Mouse (Mus musculus) frontal cortex, postnatal 36 days (tissue): ENCODE measurements at regions not wholly inside any gene's neighbourhood (a gene's known extent, or its start where the extent isn't known, plus 50 kb on each side); places are given as distances from the start of the nearest gene placed in this dataset.
"Not testable (repeated sequence)": the region's sequence is repeated elsewhere in the genome, so short reads cannot be mapped to it uniquely, and the experiment has no call there.

Source experiments
- DNase-seq, 2 experiments: peaks; one replicate each; pipeline ENCODE4 v3.0.0; 2022; ENCODE audit warnings: low spot score in 2 of 2

DNA sequence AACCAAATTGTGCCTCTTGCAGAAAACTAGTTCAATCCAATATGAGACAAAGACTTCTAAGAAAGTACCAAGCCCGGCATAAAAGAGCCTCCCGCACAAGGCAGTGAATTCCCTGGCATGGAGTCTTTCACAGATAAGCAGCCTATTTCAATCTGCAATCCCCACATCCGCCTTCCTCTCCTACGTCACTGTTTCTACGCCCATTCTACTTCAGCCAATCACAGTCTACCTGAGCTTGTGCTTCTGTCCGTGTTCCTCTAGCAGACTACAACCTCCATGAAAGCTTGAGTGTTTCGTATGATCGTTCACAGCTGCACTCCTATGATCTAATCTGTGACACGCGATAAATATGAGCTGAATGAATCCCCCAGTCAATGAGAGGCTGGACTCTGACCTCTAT is 155.6 kb upstream of the Ipo5 start:
- DNase-seq, result no peak

DNA sequence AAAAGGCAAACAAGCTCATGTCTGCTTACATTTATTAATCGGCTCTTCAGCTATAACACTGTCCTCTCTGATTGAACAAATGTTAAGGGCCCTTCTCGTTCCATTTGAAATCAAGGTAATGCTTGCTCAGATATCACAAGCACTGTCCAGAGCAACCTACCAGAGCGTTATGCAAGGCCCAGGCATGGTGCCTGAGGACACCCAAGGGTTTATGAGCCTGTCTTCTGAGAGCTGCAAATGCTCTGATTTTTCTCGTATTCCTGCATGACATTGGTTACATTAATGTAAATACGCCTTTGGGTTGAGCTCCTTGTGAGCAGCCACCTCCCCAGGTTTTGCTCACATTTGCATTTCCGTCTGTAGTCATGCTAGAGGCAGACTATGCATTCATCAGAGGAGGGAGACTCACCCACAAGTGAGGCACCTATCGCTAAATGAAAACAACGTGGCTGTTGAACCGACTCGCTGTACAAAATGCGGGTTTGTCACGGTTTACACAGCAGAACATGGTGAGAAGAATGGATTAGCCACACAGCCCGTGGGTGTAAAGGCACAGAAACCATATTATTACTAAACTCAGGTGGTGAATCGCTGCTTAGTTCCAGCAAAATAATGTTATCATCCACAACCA is 152.7 kb upstream of the Ipo5 start:
- no peak for DNase-seq

DNA sequence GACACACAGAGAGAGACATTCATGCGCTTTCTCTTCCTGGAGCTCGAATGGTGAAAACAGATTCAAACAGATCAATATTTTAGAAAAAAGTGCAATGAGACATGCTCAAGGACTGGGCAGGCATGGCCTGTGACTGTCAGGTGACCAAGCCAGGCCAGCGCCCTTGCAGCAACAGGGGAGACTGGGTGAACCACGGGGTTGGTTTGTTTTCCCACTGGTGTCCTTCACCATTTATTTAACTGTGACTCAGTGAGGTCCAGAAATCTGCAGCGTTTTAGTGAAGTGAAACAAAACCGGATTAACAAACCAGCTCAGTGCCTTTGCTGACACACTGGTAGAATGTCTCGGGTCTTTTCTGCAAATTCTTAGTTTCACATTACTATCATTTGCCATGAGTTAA is 148.9 kb upstream of the Ipo5 start:
- DNase-seq, result no peak

DNA sequence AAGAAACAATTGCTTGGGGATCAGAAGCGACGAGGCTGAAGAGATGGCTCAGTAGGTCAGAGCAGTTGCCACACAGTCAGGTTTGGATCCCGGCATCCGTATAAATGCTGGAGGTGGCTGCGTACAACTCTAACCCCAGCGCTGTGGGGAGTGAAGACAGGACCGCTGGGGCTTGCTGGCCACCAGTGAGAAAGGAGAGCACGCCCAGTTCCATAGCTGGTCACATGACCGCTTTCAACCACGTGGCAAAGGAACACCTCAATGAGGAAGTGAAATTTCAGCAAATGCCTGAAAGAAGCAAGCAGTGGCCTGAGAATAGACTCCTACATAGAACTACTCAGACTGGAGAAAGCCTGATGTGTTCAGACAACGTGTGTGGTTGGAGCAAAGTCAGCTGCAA is 148.3 kb upstream of the Ipo5 start:
- no peak for DNase-seq

DNA sequence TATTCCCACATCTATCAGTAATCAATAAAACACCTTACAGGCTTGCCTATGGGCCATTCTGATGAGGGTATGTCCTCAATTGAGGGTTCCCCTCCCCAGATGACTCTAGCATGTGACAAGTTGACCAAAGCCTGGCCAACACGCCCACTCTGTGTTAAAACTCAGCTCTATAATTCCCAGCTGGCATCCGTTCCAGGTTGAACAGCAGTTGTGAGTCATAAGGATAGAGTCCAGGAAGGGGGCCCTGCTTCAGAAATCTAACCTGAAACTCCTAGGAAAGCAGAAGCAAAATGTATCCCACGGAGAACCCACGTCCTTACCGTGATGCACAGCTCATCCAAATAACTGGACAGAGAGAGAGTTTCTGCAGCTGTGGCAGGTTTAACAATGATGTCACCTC is 147.2 kb upstream of the Ipo5 start:
- peak; percentile 30 to 31 for DNase-seq

DNA sequence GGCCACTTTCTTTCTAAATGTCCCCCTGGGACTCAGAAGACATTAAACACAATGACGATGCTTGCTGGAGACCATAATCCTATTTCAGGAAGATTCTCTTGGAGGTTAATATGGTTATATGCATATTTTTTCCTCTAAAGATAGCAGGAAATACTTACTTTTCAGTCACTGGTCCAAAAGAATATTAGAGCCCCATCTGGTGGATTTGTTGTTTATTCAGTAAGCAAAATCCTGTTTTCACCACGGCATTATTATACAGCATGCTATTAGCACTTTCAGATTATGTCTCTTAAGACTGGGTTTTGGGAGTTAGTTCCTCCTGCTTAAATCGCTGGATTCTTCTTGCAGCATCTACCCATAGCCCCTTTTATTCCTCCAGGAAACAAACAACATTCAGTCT is 146.6 kb upstream of the Ipo5 start:
- DNase-seq, result no peak

DNA sequence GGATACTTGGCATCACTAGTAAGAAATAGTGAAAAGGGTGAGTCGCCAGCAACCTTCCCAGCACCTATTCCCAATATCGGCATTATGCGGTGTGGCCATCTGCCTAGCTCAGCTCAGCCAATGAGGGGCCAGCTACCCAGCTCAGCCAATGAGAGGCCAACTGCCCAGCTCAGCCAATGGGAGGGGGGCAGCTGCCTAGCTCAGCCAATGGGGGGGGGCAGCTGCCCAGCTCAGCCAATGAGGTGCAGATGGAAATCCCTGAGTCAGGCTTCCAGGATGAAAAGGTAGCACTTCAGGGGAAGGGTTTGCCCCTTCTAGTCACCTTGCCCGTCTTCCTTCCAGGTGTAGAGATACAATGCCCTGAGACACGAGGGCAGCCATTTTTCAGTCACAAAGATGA is 144.6 kb upstream of the Ipo5 start:
- DNase-seq, result no peak

DNA sequence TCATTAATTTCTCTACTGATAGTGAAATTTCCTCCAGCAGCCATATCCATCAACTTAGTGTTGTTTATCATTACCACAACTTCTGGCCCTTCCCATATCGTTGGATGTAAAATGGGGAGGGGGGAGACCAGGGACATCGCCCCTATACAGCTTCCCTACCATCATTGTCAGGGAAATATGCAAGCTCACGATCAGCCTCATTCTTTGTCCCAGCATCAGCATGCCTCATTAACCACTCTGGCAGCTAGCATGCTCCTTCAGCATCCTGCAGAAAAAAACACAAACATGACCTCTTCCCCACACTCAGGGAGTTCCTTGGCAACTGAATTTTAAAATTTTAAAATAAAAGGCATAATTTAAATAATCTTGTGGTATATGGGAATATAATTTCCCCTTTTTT is 140.4 kb upstream of the Ipo5 start:
- DNase-seq, result no peak

DNA sequence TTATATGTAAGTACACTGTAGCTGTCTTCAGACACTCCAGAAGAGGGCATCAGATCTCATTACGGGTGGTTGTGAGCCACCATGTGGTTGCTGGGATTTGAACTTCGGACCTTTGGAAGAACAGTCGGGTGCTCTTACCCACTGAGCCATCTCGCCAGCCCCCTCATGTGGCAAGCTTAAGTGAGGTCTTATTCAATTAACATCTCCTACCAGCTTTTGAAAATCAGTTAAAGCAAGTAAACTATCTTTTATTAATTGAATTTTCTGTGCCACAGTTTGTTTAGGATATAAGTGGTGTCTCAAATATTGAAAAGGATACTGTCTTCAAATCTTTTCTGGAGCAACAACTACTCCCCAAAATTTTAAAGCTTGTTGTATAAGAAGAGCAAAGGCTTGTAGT is 138.0 kb upstream of the Ipo5 start:
- not testable (repeated sequence) for DNase-seq

DNA sequence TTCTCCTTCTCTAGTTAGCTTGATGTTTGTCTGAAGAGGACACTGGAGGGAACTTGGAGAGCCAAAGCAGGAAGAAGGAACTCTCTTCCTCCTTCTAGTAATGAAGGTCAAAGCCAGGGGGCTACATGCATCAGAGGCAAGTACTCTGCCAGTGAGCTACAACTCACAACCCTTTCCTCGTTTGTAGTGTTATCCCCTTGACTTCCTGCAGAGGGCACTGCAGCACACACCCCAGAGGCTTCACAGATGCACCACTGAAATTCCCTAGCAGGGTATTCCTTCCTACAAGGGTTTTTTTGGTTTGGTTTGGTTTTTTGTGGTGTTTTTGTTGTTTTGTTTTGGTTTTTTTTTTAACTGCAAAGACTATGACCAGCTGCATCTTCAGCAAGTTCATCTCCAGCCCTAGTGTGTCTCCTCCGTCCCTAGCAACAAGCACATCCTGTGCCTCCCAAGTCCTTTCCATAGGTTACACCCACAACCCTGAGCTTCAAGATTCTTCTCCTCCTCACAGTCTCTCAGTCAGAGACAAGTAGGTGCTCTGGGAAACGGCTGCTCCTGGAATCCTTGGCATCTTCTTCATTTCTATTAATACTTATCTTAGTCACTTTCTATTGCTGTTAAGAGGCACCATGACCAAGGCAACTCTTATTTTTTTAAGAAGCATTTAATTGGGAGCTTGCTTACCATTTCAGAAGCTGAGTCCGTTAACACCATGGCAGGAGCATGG is 119.0 kb upstream of the Ipo5 start:
- peak in 1 of 2 experiments; percentile 26 for DNase-seq

DNA sequence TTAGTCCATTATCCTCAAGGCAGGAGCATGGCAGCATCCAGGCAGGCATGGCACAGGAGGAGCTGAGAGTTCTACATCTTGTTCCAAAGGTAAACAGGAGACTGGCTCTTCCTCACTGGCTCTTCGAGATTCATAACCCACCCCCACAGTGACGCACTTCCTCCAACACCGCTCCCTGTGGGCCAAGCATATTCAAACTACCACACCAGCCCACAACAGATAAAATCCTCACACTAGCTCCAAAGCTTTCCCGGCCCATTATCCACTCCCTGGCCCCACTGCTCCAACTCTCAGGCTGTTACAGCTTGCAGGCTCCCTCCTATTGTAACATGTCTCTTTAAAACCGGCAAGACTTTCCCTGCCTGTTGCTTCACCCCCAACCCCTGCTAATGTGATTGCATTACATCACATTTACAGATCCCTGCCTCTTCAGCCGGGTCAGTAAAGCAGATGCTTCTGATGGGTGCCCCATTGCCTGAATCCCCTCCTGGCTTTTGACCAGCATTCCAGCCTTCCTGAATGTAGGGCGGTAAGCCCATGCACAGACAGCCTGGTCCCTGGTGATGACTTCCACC is 113.0 kb upstream of the Ipo5 start:
- DNase-seq, result peak in 1 of 2 experiments; percentile 23

DNA sequence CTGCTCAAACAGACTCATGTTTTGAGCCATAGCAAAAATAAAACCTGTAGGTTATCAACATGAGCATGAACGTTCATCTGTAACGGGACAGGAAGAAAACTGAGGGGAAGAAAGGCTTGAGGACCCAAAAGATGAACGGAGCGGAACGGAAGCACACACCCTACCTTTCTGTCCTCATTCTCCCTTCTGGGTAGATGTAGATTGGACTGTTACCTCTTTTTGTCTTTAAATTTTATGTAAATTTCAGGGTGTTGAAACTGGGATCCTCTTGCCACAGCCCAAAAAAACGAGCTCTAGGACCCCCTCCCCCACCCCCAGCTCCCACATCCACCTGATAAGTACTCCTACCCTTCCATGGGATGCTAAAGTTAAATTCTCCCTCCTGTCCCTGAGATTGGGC is 107.8 kb upstream of the Ipo5 start:
- no peak for DNase-seq

DNA sequence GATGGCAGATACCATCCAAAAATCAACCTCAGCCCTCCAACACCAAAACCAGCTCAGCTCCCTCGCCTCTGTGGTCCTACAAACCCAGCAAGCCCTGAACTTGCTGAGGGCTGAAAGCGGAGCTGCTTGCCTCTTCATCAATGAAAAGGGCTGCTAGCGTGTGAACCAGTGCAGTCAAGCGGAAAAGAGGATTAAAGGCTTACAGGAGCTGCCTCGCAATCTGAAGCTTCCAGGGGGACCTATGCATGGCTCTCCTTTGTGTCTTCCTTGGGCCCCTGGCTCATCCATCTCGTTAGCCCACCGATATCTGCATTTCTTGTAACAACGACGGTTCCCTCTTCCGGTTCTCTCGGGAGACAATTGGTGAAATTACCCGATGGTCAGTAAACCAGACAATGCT is 107.3 kb upstream of the Ipo5 start:
- DNase-seq, result no peak

DNA sequence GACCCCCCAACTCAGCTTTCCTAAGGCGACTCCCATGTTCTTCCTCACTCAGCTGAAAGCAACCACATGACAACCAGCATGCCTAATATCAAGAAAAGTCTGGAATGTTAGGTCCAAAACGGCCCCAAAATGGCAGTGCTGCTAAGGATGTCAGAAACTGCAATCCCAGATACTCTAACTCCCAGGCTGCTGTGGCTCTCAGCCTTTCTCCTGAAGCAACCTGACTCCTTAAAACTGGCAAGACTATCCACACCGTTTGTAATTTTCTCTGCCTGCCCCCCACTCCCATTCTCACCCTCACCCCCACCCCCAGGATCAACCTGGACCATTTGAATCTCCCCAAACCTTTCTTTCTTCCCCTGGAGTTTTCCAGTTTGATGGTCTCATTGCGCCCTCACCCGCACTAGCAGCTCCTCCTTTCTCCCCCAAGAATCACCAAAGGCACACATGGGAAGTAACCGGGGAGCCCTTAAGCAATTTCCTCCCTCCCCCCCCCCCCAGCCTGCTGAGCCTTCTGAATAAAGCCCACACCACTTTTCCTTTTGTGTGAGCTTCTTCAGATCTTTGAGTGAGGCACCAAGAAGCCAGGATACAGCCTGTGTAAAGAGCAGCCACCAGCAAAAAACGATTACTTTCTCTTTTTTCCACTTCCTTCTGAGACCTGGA is 106.7 kb upstream of the Ipo5 start:
- no peak for DNase-seq

DNA sequence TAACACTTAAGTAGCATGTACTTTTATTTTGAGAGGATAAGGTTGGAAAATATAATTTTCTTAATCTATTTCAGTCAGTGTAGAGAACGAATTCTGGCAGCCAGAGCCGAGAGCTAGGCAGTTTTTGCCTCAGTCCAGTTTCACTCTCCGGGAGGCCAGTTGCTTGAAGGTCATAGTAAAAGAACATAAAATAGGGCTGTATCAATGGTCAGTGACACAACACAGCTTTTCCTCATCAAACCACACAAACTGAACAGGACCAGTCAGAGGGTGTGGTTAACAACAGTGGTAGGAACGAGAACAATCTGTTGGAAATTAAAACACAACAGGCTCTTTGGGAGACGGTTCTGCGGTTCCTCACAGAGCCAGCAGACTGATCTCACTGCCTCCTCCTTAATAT is 105.9 kb upstream of the Ipo5 start:
- DNase-seq, result no peak

DNA sequence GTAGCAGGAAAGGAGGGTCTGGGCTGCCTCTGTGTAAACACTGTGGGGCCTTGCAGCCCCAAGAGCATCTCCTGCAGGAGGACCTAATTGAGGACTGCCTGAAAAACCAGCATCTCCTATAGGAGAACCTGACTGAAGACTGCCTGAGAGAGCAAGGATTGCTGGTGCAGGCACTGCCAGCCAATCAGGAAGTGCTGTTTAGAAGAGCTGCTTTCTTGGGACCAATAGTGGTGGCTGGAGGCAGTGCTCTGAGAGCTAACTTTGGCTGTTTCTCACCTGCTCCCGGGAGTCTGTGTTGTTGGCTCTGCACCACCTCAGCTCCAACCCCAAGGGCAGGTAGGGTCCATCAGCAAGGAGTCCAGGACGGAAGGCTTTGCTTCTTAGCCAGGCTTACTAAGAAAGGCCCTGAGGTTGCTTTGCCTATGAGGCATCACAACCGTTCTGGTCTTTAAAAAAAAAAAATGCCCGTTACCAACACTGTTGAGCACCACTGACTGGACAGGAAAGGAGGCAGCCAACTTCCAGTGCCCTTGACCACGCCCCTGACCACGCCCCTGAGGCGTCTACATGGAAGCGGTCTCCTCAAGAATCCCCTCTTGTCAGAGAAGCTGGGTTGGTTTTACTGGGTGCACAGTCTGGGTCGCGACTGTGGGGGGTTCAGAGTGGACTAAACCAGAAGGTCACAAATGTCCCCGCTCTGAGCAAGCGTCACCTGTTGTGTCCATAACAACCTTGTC is 105.0 kb upstream of the Ipo5 start:
- not testable (repeated sequence) for DNase-seq

DNA sequence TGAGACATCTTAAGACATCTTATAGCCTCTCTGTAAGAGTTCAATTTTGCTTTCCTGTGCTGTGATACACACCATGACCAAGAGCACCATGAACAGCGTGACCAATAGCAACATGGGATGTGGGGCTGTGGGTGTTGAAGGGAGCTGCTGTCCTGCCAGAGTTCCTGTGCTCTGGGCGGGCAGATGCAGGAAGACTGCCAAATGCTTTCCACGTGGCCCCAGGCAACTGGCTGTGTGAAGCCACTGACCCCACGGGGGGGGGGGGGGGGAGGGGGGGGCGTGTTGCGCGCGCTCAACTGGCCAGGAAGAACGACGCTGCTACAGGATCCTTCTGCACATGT is 104.5 kb upstream of the Ipo5 start:
- no peak for DNase-seq

DNA sequence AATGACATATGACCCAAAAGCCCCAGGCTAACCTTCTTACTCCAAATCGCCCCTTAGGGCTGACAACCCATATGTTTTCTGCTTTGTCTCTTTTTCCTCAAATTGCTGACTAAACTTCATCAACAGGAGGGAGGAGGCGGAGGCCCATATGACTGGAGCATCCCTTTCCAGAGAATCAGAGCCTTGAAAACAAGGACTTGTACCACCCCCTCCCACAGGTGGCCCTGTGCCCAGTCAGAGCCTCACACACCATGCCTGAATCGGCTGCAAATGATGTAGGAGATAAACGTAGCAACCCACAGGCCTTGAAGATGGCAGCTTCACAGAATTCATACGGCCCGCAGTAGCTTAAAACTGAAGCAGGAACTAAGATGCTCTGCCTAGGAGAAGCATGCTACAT is 101.7 kb upstream of the Ipo5 start:
- DNase-seq, result peak; percentile 79 to 80

DNA sequence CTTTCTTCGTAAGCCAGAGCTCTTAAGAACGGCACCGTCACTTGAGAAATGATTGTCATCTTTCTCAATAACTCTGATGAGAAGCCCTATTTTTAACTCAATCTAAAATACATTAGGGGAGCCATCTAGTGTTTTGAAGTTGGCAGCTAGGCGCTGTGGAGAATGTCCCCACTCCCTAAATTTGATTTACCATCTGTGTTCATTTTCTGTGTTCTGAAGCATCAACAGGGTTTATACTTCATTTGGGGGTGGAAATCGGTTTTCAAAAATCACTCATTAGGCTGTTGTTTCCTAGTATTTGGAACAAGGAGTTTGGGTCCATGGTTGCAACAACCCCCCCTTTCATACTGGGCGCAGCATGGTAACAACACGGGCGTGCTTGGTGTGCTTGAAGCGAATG is 97.1 kb upstream of the Ipo5 start:
- DNase-seq, result no peak

DNA sequence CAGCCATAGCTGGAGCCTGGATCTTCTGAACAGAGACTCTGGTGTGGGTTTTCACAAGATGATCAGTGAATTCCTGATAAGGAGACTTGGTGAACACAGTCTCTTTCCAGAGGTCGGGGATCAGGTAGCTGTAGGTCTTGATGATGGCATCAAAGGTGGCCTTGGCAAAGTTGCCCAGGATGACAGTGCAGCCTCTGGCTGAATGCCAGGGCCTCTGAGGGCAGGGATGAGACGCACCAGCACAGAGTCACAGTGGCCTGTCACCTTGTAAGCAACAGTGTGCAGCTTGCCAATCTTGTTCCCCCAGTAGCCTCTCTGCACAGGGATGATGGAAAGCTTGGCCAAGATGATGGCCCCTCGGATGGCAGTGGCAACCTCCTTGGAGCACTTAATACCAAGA is 95.9 kb upstream of the Ipo5 start:
- not testable (repeated sequence) for DNase-seq

DNA sequence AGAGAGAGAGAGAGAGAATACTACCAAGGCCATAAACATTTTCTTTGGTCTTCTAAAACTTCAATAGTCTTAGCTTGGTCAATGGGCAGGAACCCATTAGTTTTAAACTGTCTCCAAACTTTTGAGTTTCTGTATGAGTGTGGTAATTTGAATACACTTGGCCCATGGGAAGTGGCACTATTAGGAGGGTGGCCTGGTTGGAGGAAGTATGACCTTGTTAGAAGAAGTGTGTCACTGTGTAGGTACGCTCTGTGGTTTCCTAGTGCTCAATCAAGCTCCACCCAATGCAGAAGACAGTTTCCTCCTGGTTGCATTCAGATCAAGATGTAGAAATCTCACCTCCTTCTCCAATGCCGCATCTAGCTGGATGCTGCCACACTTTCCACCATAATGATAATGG is 94.5 kb upstream of the Ipo5 start:
- no peak for DNase-seq

DNA sequence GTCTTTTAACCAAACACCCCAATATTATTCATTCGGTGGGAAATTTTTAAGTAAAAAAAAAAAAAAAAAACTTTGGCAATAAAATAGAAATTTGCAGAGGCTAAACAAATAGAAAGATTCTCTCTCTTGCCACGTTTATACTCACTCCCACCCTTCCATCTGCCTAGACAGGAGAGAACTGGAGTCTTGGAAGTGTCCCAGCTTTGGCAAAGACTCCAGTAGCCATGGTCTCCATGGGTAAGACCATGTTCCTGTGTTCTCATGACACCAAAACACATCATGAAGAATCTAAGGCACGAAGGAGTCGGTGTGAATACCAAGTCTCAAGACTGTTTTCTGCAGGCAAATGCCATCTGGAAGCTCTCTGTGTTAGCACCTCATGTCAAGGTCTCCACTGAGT is 84.8 kb upstream of the Ipo5 start:
- peak in 1 of 2 experiments; percentile 26 for DNase-seq
